Mouse (Mus musculus): ENCODE measurements around the gene Dlat. TPM values are rescaled to one million over a fixed set of nuclear protein-coding genes. Genes with fewer than 3 reads are reported as not detected.

The Dlat gene
- polyA plus RNA-seq, 1 experiment from 2014 or later: 161 TPM

- 65% methylated on average over 7 of the region's 7 CpGs for WGBS
- peaks cover 11 to 27% of the 10 kb centered on the region in 2 experiments for H3K4me1 ChIP-seq (ENCODE audit: control insufficient read depth in 2 of 2, insufficient read depth in 2 of 2, low read length in 2 of 2)
- peak overlapping the region; percentile 87 for H3K4me2 ChIP-seq (ENCODE audit: low read length)
- no peaks in the 10 kb centered on the region for H3K9me3 ChIP-seq (ENCODE audit: control insufficient read depth, low read length)
- peaks cover 58% of the 10 kb centered on the region for H3K36me3 ChIP-seq (ENCODE audit: control insufficient read depth, insufficient read depth, low read length)
- ATAC-seq (ENCODE audit: insufficient number of reproducible peaks, insufficient read depth, low FRiP score, low read depth): no peak
- H3K27me3 ChIP-seq (ENCODE audit: control insufficient read depth, insufficient read depth, low read length): no peaks in the 10 kb centered on the region
- H3K4me3 ChIP-seq (ENCODE audit: control insufficient read depth in 1 of 2, insufficient read depth in 1 of 2, low read depth in 1 of 2, low read length in 2 of 2): peak overlapping the region; percentile 81 to 86
- peak overlapping the region in 1 of 2 experiments; percentile 87; a peak in 2 of 4 replicates for H3K27ac ChIP-seq (replicated peaks in 1 of 2; ENCODE audit: control insufficient read depth in 1 of 2, insufficient read depth in 1 of 2, low read depth in 2 of 2, low read length in 2 of 2)
- peak overlapping the region; percentile 90 for H3K9ac ChIP-seq (ENCODE audit: low read length)
Observed at GRCm38 (mm10) chr9:50602055-50602845, 57.3 kb downstream of the Dlat start.

- Histone ChIP-seq H3K4me3 (ENCODE audit: control insufficient read depth in 1 of 2, insufficient read depth in 1 of 2, low read depth in 1 of 2, low read length in 2 of 2) (peak overlapping the region in 1 of 2 experiments; percentile 86; a peak in 1 of 4 replicates), H3K27ac (replicated peaks in 1 of 2; ENCODE audit: control insufficient read depth in 1 of 2, insufficient read depth in 1 of 2, low read depth in 2 of 2, low read length in 2 of 2) (peak overlapping the region in 1 of 2 experiments; percentile 1; a peak in 1 of 4 replicates), H3K9me3 (ENCODE audit: control insufficient read depth, low read length) (no peaks in the 10 kb centered on the region), H3K36me3 (ENCODE audit: control insufficient read depth, insufficient read depth, low read length) (peaks cover 59% of the 10 kb centered on the region), H3K4me2 (ENCODE audit: low read length) (peak overlapping the region; percentile 87), H3K4me1 (ENCODE audit: control insufficient read depth in 2 of 2, insufficient read depth in 2 of 2, low read length in 2 of 2) (peaks cover 11 to 27% of the 10 kb centered on the region in 2 experiments), H3K27me3 (ENCODE audit: control insufficient read depth, insufficient read depth, low read length) (no peaks in the 10 kb centered on the region), H3K9ac (ENCODE audit: low read length) (peak overlapping the region; percentile 90)
- no peak for ATAC-seq (ENCODE audit: insufficient number of reproducible peaks, insufficient read depth, low FRiP score, low read depth)
- WGBS: 46% methylated on average over 6 of the region's 6 CpGs
Observed at GRCm38 (mm10) chr9:50601536-50601935, 58.0 kb downstream of the Dlat start.

- H3K27ac ChIP-seq (replicated peaks in 1 of 2; ENCODE audit: control insufficient read depth in 1 of 2, insufficient read depth in 1 of 2, low read depth in 2 of 2, low read length in 2 of 2): no peak overlapping the region
- H3K9me3 ChIP-seq (ENCODE audit: control insufficient read depth, low read length): no peaks in the 10 kb centered on the region
- WGBS: 92% methylated on average over 8 of the region's 8 CpGs
- peaks cover 5 to 10% of the 10 kb centered on the region in 2 experiments; a peak in 3 of 4 replicates for H3K4me1 ChIP-seq (ENCODE audit: control insufficient read depth in 2 of 2, insufficient read depth in 2 of 2, low read length in 2 of 2)
- H3K27me3 ChIP-seq (ENCODE audit: control insufficient read depth, insufficient read depth, low read length): no peaks in the 10 kb centered on the region
- H3K9ac ChIP-seq (ENCODE audit: low read length): no peak overlapping the region
- H3K36me3 ChIP-seq (ENCODE audit: control insufficient read depth, insufficient read depth, low read length): peaks cover 66% of the 10 kb centered on the region
- no peak for ATAC-seq (ENCODE audit: insufficient number of reproducible peaks, insufficient read depth, low FRiP score, low read depth)
- no peak overlapping the region for H3K4me2 ChIP-seq (ENCODE audit: low read length)
- no peak overlapping the region for H3K4me3 ChIP-seq (ENCODE audit: control insufficient read depth in 1 of 2, insufficient read depth in 1 of 2, low read depth in 1 of 2, low read length in 2 of 2)
Observed at GRCm38 (mm10) chr9:50596973-50597372, 62.6 kb downstream of the Dlat start.

- no peak overlapping the region for H3K9ac ChIP-seq (ENCODE audit: low read length)
- peaks cover 56% of the 10 kb centered on the region for H3K36me3 ChIP-seq (ENCODE audit: control insufficient read depth, insufficient read depth, low read length)
- WGBS: 75% methylated on average over 12 of the region's 12 CpGs
- no peaks in the 10 kb centered on the region for H3K27me3 ChIP-seq (ENCODE audit: control insufficient read depth, insufficient read depth, low read length)
- H3K4me3 ChIP-seq (ENCODE audit: control insufficient read depth in 1 of 2, insufficient read depth in 1 of 2, low read depth in 1 of 2, low read length in 2 of 2): no peak overlapping the region
- no peaks in the 10 kb centered on the region for H3K4me1 ChIP-seq (ENCODE audit: control insufficient read depth in 2 of 2, insufficient read depth in 2 of 2, low read length in 2 of 2)
- H3K9me3 ChIP-seq (ENCODE audit: control insufficient read depth, low read length): no peaks in the 10 kb centered on the region
- no peak overlapping the region; a peak in 1 of 4 replicates for H3K27ac ChIP-seq (replicated peaks in 1 of 2; ENCODE audit: control insufficient read depth in 1 of 2, insufficient read depth in 1 of 2, low read depth in 2 of 2, low read length in 2 of 2)
- no peak for ATAC-seq (ENCODE audit: insufficient number of reproducible peaks, insufficient read depth, low FRiP score, low read depth)
- no peak overlapping the region for H3K4me2 ChIP-seq (ENCODE audit: low read length)
Observed at GRCm38 (mm10) chr9:50594794-50595417, 64.7 kb downstream of the Dlat start.

GRCm38 (mm10) chr9:50593544-50593943 is 66.0 kb downstream of the Dlat start:
- no peak for ATAC-seq (ENCODE audit: insufficient number of reproducible peaks, insufficient read depth, low FRiP score, low read depth)
- Histone ChIP-seq H3K4me3 (ENCODE audit: control insufficient read depth in 1 of 2, insufficient read depth in 1 of 2, low read depth in 1 of 2, low read length in 2 of 2) (no peak overlapping the region), H3K27me3 (ENCODE audit: control insufficient read depth, insufficient read depth, low read length) (no peaks in the 10 kb centered on the region), H3K4me2 (ENCODE audit: low read length) (no peak overlapping the region), H3K9ac (ENCODE audit: low read length) (no peak overlapping the region), H3K27ac (replicated peaks in 1 of 2; ENCODE audit: control insufficient read depth in 1 of 2, insufficient read depth in 1 of 2, low read depth in 2 of 2, low read length in 2 of 2) (no peak overlapping the region), H3K9me3 (ENCODE audit: control insufficient read depth, low read length) (no peaks in the 10 kb centered on the region), H3K4me1 (ENCODE audit: control insufficient read depth in 2 of 2, insufficient read depth in 2 of 2, low read length in 2 of 2) (no peaks in the 10 kb centered on the region), H3K36me3 (ENCODE audit: control insufficient read depth, insufficient read depth, low read length) (peaks cover 42% of the 10 kb centered on the region)
- 84% methylated on average over 3 of the region's 3 CpGs for WGBS

GRCm38 (mm10) chr9:50592955-50593354 is 66.6 kb downstream of the Dlat start:
- no peaks in the 10 kb centered on the region for H3K4me1 ChIP-seq (ENCODE audit: control insufficient read depth in 2 of 2, insufficient read depth in 2 of 2, low read length in 2 of 2)
- H3K27me3 ChIP-seq (ENCODE audit: control insufficient read depth, insufficient read depth, low read length): no peaks in the 10 kb centered on the region
- peaks cover 36% of the 10 kb centered on the region for H3K36me3 ChIP-seq (ENCODE audit: control insufficient read depth, insufficient read depth, low read length)
- ATAC-seq (ENCODE audit: insufficient number of reproducible peaks, insufficient read depth, low FRiP score, low read depth): no peak
- WGBS: 78% methylated on average over 9 of the region's 9 CpGs
- H3K9ac ChIP-seq (ENCODE audit: low read length): no peak overlapping the region
- no peak overlapping the region for H3K4me2 ChIP-seq (ENCODE audit: low read length)
- no peaks in the 10 kb centered on the region for H3K9me3 ChIP-seq (ENCODE audit: control insufficient read depth, low read length)
- H3K4me3 ChIP-seq (ENCODE audit: control insufficient read depth in 1 of 2, insufficient read depth in 1 of 2, low read depth in 1 of 2, low read length in 2 of 2): no peak overlapping the region
- no peak overlapping the region for H3K27ac ChIP-seq (replicated peaks in 1 of 2; ENCODE audit: control insufficient read depth in 1 of 2, insufficient read depth in 1 of 2, low read depth in 2 of 2, low read length in 2 of 2)

- Histone ChIP-seq H3K9me3 (ENCODE audit: control insufficient read depth, low read length) (no peaks in the 10 kb centered on the region), H3K4me1 (ENCODE audit: control insufficient read depth in 2 of 2, insufficient read depth in 2 of 2, low read length in 2 of 2) (no peaks in the 10 kb centered on the region), H3K36me3 (ENCODE audit: control insufficient read depth, insufficient read depth, low read length) (peaks cover 16% of the 10 kb centered on the region), H3K27me3 (ENCODE audit: control insufficient read depth, insufficient read depth, low read length) (no peaks in the 10 kb centered on the region), H3K4me2 (ENCODE audit: low read length) (no peak overlapping the region), H3K9ac (ENCODE audit: low read length) (no peak overlapping the region), H3K27ac (replicated peaks in 1 of 2; ENCODE audit: control insufficient read depth in 1 of 2, insufficient read depth in 1 of 2, low read depth in 2 of 2, low read length in 2 of 2) (no peak overlapping the region), H3K4me3 (ENCODE audit: control insufficient read depth in 1 of 2, insufficient read depth in 1 of 2, low read depth in 1 of 2, low read length in 2 of 2) (no peak overlapping the region)
- no peak for ATAC-seq (ENCODE audit: insufficient number of reproducible peaks, insufficient read depth, low FRiP score, low read depth)
- 71% methylated on average over 10 of the region's 10 CpGs for WGBS
Observed at GRCm38 (mm10) chr9:50590856-50591518, 68.6 kb downstream of the Dlat start.
